Mouse (Mus musculus) liver, embryonic 16.5 days (tissue): ENCODE data around the gene Tubb5. TPM values are rescaled to one million over a fixed set of nuclear protein-coding genes. Genes with fewer than 3 reads are reported as not detected.

Source experiments
- ATAC-seq: fragments of 200-750 bp; cut with Nextera tagmentation; 2 replicates; pipeline ENCODE4 v1.8.0; 2017; ENCODE audit warnings: low read depth, mild to moderate bottlenecking, moderate number of reproducible peaks, moderate library complexity
- H3K27ac ChIP-seq: fragments of 300-500 bp; sonication (generic); 2 replicates; pipeline ENCODE4 v1.5.1; 2014; ENCODE audit warnings: mild to moderate bottlenecking, low read length
- H3K27me3 ChIP-seq: fragments of 300-500 bp; sonication (generic); 2 replicates; pipeline ENCODE4 v1.6.1; 2014; ENCODE audit warnings: low read depth, low read length, mixed read lengths; ENCODE audit not compliant: control insufficient read depth, insufficient read depth
- H3K36me3 ChIP-seq: fragments of 300-500 bp; sonication (generic); 2 replicates; pipeline ENCODE4 v1.6.1; 2014; ENCODE audit warnings: mild to moderate bottlenecking; ENCODE audit not compliant: control insufficient read depth, insufficient read depth
- H3K4me1 ChIP-seq: fragments of 300-500 bp; sonication (generic); 2 replicates; pipeline ENCODE4 v1.6.1; 2014; ENCODE audit warnings: low read depth, low read length, mixed read lengths; ENCODE audit not compliant: control insufficient read depth
- H3K4me2 ChIP-seq: fragments of 300-500 bp; sonication (generic); 2 replicates; pipeline ENCODE4 v1.6.1; 2014; ENCODE audit warnings: low read depth, low read length, mixed read lengths
- H3K4me3 ChIP-seq: fragments of 300-500 bp; sonication (generic); 2 replicates; pipeline ENCODE4 v1.5.1; 2014; ENCODE audit warnings: low read depth, mild to moderate bottlenecking, low read length
- H3K9ac ChIP-seq: fragments of 300-500 bp; sonication (generic); 2 replicates; pipeline ENCODE4 v1.6.1; 2014; ENCODE audit warnings: low read depth, low read length
- H3K9me3 ChIP-seq: fragments of 300-500 bp; sonication (generic); replicated peaks from 2 replicates; pipeline ENCODE4 v1.6.1; 2016; ENCODE audit warnings: low read length; ENCODE audit not compliant: control insufficient read depth
- WGBS: fragments of 180-500 bp; shearing (Covaris S2); extraction: QIAGEN DNeasy Blood & Tissue Kit; methylation state at CpG from one replicate; pipeline ENCODE4 v1.1.7; 2014; ENCODE audit not compliant: insufficient replicate concordance; 5-methylcytosine and 5-hydroxymethylcytosine counted together
- polyA plus RNA-seq: library from polyadenylated mRNA; unstranded; fragments of >200 nt; fragmentation: Nextera tagmentation; extraction: Ambion mirVana; gene quantifications from 2 replicates; pipeline ENCODE4 v1.2.1, GENCODE M21; 2015

Tubb5 gene
- polyA plus RNA-seq, 1 experiment from 2014 or later = 328 TPM

DNA sequence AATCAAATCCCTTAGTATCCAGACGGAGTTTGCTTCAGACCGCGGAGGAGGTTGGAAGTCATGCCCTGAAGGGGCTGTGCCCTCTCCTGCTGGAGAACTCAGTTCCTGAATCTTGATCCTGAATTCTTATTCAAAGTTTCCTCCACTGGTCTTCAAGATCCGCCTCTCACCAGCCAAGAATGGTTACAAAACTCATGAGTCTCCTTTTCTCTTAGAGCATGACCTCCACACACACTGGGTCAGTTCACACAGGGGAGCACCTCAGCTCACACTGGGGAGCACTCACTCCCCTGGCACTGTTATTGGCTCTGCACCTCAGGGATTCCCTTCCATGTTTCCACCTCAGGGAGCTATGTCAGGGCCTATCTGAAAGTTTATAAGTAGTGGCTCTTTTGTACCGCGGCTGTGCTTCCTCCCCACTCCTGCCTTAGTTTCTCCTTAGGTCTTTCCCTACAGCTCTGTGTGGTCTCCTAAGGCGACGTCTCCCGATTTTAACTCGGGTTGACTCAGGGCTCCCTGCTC is 26.8 kb upstream of the Tubb5 start:
- Histone ChIP-seq H3K4me1 (peaks cover 29% of the 10 kb centered on the region), H3K27ac (peak overlapping the region; percentile 78; the same call in 1 of the 2 replicates), H3K9me3 (no peaks in the 10 kb centered on the region), H3K4me3 (peak overlapping the region; percentile 57), H3K27me3 (peaks cover 59% of the 10 kb centered on the region), H3K9ac (no peak overlapping the region), H3K36me3 (no peaks in the 10 kb centered on the region), H3K4me2 (peak overlapping the region; percentile 79)
- 33% methylated on average over 10 of the region's 10 CpGs for WGBS
- no peak for ATAC-seq

DNA sequence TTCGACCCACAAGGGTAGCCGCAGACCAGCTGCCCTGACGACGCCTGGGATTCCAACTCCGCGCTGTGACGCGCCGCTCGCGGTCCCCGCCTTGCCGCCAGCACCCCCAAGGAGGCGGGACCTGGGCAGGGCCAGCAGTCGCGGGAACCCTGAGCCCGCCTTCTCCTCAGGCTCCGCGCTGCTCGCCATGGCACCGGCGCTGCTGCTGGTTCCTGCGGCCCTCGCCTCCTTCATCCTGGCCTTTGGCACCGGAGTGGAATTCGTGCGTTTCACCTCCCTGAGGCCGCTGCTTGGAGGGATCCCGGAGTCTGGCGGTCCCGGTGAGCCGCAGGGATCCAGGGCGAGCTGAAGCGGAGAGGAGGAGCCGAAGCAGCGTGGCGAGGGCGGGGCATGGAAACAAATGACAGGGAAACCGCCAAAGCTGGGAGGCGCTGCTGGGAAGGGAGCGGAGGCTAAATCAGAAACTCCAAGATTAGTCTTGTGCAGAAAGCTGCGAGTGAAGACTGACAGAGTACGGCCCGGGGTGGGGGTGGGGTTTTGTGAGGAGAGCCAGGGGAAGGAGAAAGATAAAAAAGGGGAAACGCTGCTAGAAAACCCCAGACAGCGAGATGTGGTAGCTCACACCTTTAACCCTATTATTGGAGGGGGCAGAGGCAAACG is 23.2 kb upstream of the Tubb5 start, which contains the start of gene Nrm:
Nrm (plus strand) TSS at position 121 of the 660 bp plus-strand sequence.
- ATAC-seq = peak; percentile 94
- Histone ChIP-seq H3K4me2 (peak within 1 kb of the TSS; percentile 68), H3K4me3 (peak within 1 kb of the TSS; percentile 84), H3K4me1 (peaks cover 27% of the 10 kb centered on the region), H3K9ac (peak within 1 kb of the TSS; percentile 77), H3K27ac (peak within 1 kb of the TSS; percentile 77), H3K9me3 (no peaks in the 10 kb centered on the region), H3K36me3 (peaks cover 12% of the 10 kb centered on the region), H3K27me3 (peaks cover 24% of the 10 kb centered on the region)
- under 1% methylated on average over 47 of the region's 47 CpGs for WGBS

DNA sequence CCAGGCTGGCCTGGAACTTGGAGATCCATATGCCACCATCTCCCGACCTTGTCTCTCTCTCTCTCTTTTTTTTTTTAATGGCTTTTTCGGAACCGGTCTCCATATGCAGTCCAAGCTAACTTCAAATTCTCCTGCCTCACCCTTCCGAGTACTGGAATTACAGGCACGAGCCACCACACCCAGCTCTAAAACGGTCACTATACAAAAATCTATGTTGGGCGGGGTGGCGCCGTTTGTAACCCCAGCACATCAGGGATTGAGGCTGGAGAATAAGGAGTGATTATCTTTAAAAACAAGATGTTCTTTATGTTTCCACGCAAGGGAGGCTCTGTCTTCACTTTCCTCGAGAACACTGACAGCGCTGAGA is 22.7 kb upstream of the Tubb5 start:
- Histone ChIP-seq H3K4me2 (peak overlapping the region; percentile 68), H3K9ac (peak overlapping the region; percentile 77), H3K36me3 (peaks cover 12% of the 10 kb centered on the region), H3K9me3 (no peaks in the 10 kb centered on the region), H3K27ac (peak overlapping the region; percentile 77; the same call in 1 of the 2 replicates), H3K27me3 (peaks cover 19% of the 10 kb centered on the region), H3K4me1 (peaks cover 22% of the 10 kb centered on the region), H3K4me3 (peak overlapping the region; percentile 84)
- 7% methylated on average over 12 of the region's 12 CpGs for WGBS
- ATAC-seq = no peak

GRCm38 (mm10) chr17:35859835-35860234 is 21.7 kb upstream of the Tubb5 start:
- Histone ChIP-seq H3K4me2 (no peak overlapping the region), H3K9ac (no peak overlapping the region), H3K27ac (no peak overlapping the region), H3K4me3 (no peak overlapping the region), H3K27me3 (peaks cover 9% of the 10 kb centered on the region), H3K9me3 (no peaks in the 10 kb centered on the region), H3K4me1 (peaks cover 12% of the 10 kb centered on the region), H3K36me3 (peaks cover 12% of the 10 kb centered on the region)
- whole genome bisulfite sequencing = 67% methylated on average over 2 of the region's 2 CpGs
- no peak for ATAC-seq

DNA sequence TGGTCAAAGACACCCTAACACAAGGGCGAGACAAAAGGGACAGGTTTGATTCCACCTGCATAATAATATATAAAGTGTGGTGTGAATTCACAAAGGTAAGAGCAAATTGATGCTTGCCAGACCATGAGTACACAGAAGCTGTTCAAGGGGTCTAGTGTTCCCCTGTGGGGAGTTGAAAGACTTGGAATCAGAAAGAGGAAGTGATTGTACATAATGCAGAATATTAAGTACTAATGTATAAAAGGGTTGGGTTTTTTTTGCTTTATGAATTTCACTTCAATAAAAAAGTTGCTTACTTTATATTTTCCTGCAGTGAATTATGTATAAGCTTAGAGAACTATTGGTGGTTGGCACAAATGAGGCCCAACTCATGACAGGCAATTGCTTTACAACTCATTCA is 21.3 kb upstream of the Tubb5 start:
- no peak overlapping the region for H3K4me3 ChIP-seq
- 67% methylated on average over 1 of the region's 1 CpGs for WGBS

DNA sequence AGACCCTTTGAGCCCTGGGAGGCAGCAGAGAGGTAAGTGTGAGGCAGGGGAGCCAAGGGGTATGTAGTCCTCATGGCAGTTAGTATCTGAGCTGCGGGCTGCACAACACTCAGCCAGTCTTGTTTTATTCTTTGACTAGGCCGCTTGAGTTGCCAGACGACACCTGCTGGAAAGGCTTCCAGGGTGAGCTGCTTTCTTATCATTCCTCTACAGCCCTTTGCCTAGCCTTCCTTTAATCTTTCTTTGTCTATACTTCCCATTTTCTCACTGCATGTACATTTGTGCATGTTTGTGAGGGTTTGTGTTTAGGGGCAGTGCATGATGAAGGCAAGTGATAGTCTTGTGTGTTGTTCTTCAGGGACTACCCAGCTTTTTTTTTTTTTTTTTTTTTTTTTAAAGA is 12.9 kb upstream of the Tubb5 start:
- Histone ChIP-seq H3K4me2 (no peak overlapping the region), H3K9ac (peak overlapping the region; percentile 5; the same call in 1 of the 2 replicates), H3K9me3 (no peaks in the 10 kb centered on the region), H3K4me3 (no peak overlapping the region), H3K27me3 (no peaks in the 10 kb centered on the region), H3K27ac (peak overlapping the region; percentile 79), H3K36me3 (peaks cover 51% of the 10 kb centered on the region), H3K4me1 (peaks cover 12% of the 10 kb centered on the region)
- peak; percentile 67 for ATAC-seq
- WGBS = 40% methylated on average over 3 of the region's 3 CpGs

More for the DNA sequence above, 21.3 kb upstream of the Tubb5 start:
- Histone ChIP-seq H3K9ac (no peak overlapping the region), H3K27me3 (peaks cover 5% of the 10 kb centered on the region), H3K4me1 (peaks cover 12% of the 10 kb centered on the region), H3K27ac (no peak overlapping the region), H3K4me2 (no peak overlapping the region), H3K36me3 (peaks cover 12% of the 10 kb centered on the region), H3K9me3 (no peaks in the 10 kb centered on the region)
- ATAC-seq = no peak

- H3K4me3 ChIP-seq = no peak overlapping the region
- H3K4me1 ChIP-seq = peaks cover 13% of the 10 kb centered on the region
- no peaks in the 10 kb centered on the region for H3K9me3 ChIP-seq
- H3K4me2 ChIP-seq = no peak overlapping the region
- WGBS = 54% methylated on average over 1 of the region's 1 CpGs
- no peak overlapping the region for H3K27ac ChIP-seq
- H3K27me3 ChIP-seq = no peaks in the 10 kb centered on the region
- H3K9ac ChIP-seq = no peak overlapping the region
- ATAC-seq = peak; percentile 15; the same call in 1 of the 2 replicates
- peaks cover 62% of the 10 kb centered on the region for H3K36me3 ChIP-seq
These were observed 10.0 kb upstream of the Tubb5 start for GRCm38 (mm10) chr17:35848112-35848511.

DNA sequence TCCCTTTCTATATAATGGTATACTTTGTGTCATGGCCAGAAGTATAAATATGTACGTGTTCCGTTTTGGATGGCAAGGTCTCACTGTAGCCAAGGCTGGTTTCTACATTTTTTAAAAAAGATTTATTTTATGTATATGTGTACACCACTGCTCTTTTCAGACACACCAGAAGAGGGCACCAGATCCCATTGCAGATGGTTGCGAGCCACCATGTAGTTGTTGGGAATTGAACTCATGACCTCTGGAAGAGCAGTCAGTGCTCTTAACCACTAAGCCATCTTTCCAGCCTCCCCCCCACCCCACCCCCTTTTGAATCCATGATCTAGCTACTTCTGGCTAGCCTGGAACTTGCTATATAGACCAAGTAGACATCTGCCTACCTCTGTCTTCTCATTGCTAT is 5.4 kb upstream of the Tubb5 start:
- Histone ChIP-seq H3K9me3 (no peaks in the 10 kb centered on the region), H3K36me3 (peaks cover 34% of the 10 kb centered on the region), H3K4me2 (no peak overlapping the region), H3K4me3 (no peak overlapping the region), H3K27ac (no peak overlapping the region), H3K9ac (no peak overlapping the region), H3K27me3 (no peaks in the 10 kb centered on the region), H3K4me1 (peaks cover 28% of the 10 kb centered on the region)
- no peak for ATAC-seq
- WGBS = 86% methylated on average over 3 of the region's 3 CpGs

GRCm38 (mm10) chr17:35842006-35842405 is 3.9 kb upstream of the Tubb5 start:
- ATAC-seq = no peak
- Histone ChIP-seq H3K9ac (peak overlapping the region; percentile 84), H3K27me3 (no peaks in the 10 kb centered on the region), H3K4me2 (peak overlapping the region; percentile 86), H3K4me1 (peaks cover 29% of the 10 kb centered on the region), H3K9me3 (no peaks in the 10 kb centered on the region), H3K4me3 (peak overlapping the region; percentile 77), H3K36me3 (peaks cover 20% of the 10 kb centered on the region), H3K27ac (peak overlapping the region; percentile 93)
- WGBS = 12% methylated on average over 11 of the region's 11 CpGs
